Mouse (Mus musculus): ENCODE measurements at regions not wholly inside any gene's neighbourhood (a gene's known extent, or its start where the extent isn't known, plus 50 kb on each side); places are given as distances from the start of the nearest gene placed in this dataset.
"Not testable (repeated sequence)": the region's sequence is repeated elsewhere in the genome, so short reads cannot be mapped to it uniquely, and the experiment has no call there.

GRCm38 (mm10) chr4:4496181-4496580, 297.0 kb downstream of the Impad1 start:
- Histone ChIP-seq H3K27ac (ENCODE audit: poor library complexity, severe bottlenecking) (no peak overlapping the region), H3K36me3 (no peaks in the 10 kb centered on the region), H3K4me3 (no peak overlapping the region), H3K4me1 (replicated peaks) (no peaks in the 10 kb centered on the region), H3K9ac (no peak overlapping the region), H3K27me3 (replicated peaks) (no peaks in the 10 kb centered on the region), H3K9me3 (replicated peaks) (no peaks in the 10 kb centered on the region), H3K4me2 (no peak overlapping the region)
- ATAC-seq (ENCODE audit: insufficient number of reproducible peaks, low FRiP score), result no peak
- 60% methylated on average over 4 of the region's 4 CpGs for WGBS

GRCm38 (mm10) chr4:4465169-4465714, 327.9 kb downstream of the Impad1 start:
- Histone ChIP-seq H3K27me3 (replicated peaks) (no peaks in the 10 kb centered on the region), H3K4me1 (replicated peaks) (no peaks in the 10 kb centered on the region; the same call in 1 of the 2 replicates), H3K4me2 (no peak overlapping the region), H3K27ac (ENCODE audit: poor library complexity, severe bottlenecking) (no peak overlapping the region), H3K9ac (no peak overlapping the region), H3K36me3 (no peaks in the 10 kb centered on the region), H3K4me3 (no peak overlapping the region), H3K9me3 (replicated peaks) (peaks cover 4% of the 10 kb centered on the region; the same call in 1 of the 2 replicates)
- 60% methylated on average over 4 of the region's 4 CpGs for WGBS
- no peak for ATAC-seq (ENCODE audit: insufficient number of reproducible peaks, low FRiP score)

GRCm38 (mm10) chr4:4464130-4464700, 328.9 kb downstream of the Impad1 start:
- Histone ChIP-seq H3K27me3 (replicated peaks) (no peaks in the 10 kb centered on the region), H3K27ac (ENCODE audit: poor library complexity, severe bottlenecking) (no peak overlapping the region), H3K4me2 (no peak overlapping the region), H3K4me3 (no peak overlapping the region), H3K9ac (no peak overlapping the region), H3K9me3 (replicated peaks) (peaks cover 4% of the 10 kb centered on the region; the same call in 1 of the 2 replicates), H3K4me1 (replicated peaks) (no peaks in the 10 kb centered on the region; the same call in 1 of the 2 replicates), H3K36me3 (no peaks in the 10 kb centered on the region)
- WGBS, result 41% methylated on average over 4 of the region's 4 CpGs
- ATAC-seq (ENCODE audit: insufficient number of reproducible peaks, low FRiP score), result no peak

- no peaks in the 10 kb centered on the region for H3K36me3 ChIP-seq
- no peak for ATAC-seq (ENCODE audit: insufficient number of reproducible peaks, low FRiP score)
- no peak overlapping the region for H3K4me2 ChIP-seq
- 73% methylated on average over 9 of the region's 9 CpGs for WGBS
- peaks cover 8% of the 10 kb centered on the region; the same call in 1 of the 2 replicates for H3K9me3 ChIP-seq (replicated peaks)
- H3K27ac ChIP-seq (ENCODE audit: poor library complexity, severe bottlenecking), result no peak overlapping the region
- no peak overlapping the region for H3K4me3 ChIP-seq
- no peaks in the 10 kb centered on the region for H3K27me3 ChIP-seq (replicated peaks)
- no peak overlapping the region for H3K9ac ChIP-seq
- no peaks in the 10 kb centered on the region; the same call in 1 of the 2 replicates for H3K4me1 ChIP-seq (replicated peaks)
Observed at GRCm38 (mm10) chr4:4459258-4459657, 333.9 kb downstream of the Impad1 start.

- Histone ChIP-seq H3K4me3 (no peak overlapping the region), H3K27me3 (replicated peaks) (no peaks in the 10 kb centered on the region), H3K27ac (ENCODE audit: poor library complexity, severe bottlenecking) (no peak overlapping the region), H3K9ac (no peak overlapping the region), H3K4me1 (replicated peaks) (no peaks in the 10 kb centered on the region), H3K4me2 (no peak overlapping the region), H3K9me3 (replicated peaks) (no peaks in the 10 kb centered on the region), H3K36me3 (no peaks in the 10 kb centered on the region)
- ATAC-seq (ENCODE audit: insufficient number of reproducible peaks, low FRiP score), result no peak
- WGBS, result 87% methylated on average over 1 of the region's 1 CpGs
Observed at GRCm38 (mm10) chr4:4450104-4450503, 343.1 kb downstream of the Impad1 start.

- WGBS, result 79% methylated on average over 2 of the region's 2 CpGs
- Histone ChIP-seq H3K27me3 (replicated peaks) (no peaks in the 10 kb centered on the region), H3K4me2 (no peak overlapping the region), H3K4me1 (replicated peaks) (no peaks in the 10 kb centered on the region), H3K9ac (no peak overlapping the region), H3K9me3 (replicated peaks) (no peaks in the 10 kb centered on the region), H3K4me3 (no peak overlapping the region), H3K36me3 (no peaks in the 10 kb centered on the region), H3K27ac (ENCODE audit: poor library complexity, severe bottlenecking) (no peak overlapping the region)
- ATAC-seq (ENCODE audit: insufficient number of reproducible peaks, low FRiP score), result no peak
Observed at GRCm38 (mm10) chr4:4442650-4443049, 350.5 kb downstream of the Impad1 start.

GRCm38 (mm10) chr4:4437559-4437958, 355.6 kb downstream of the Impad1 start:
- Histone ChIP-seq H3K9ac (no peak overlapping the region), H3K36me3 (no peaks in the 10 kb centered on the region), H3K4me3 (no peak overlapping the region), H3K9me3 (replicated peaks) (no peaks in the 10 kb centered on the region), H3K27me3 (replicated peaks) (no peaks in the 10 kb centered on the region), H3K27ac (ENCODE audit: poor library complexity, severe bottlenecking) (no peak overlapping the region), H3K4me1 (replicated peaks) (no peaks in the 10 kb centered on the region), H3K4me2 (no peak overlapping the region)
- ATAC-seq (ENCODE audit: insufficient number of reproducible peaks, low FRiP score), result no peak
- 73% methylated on average over 1 of the region's 1 CpGs for WGBS

- 32% methylated on average over 7 of the region's 7 CpGs for WGBS
Observed at GRCm38 (mm10) chr4:4424526-4424925, 347.2 kb upstream of the Sdr16c6 start.

GRCm38 (mm10) chr4:4403812-4404211, 326.5 kb upstream of the Sdr16c6 start:
- H3K4me2 ChIP-seq, result no peak overlapping the region
- no peak overlapping the region for H3K9ac ChIP-seq
- no peak overlapping the region for H3K27ac ChIP-seq (ENCODE audit: poor library complexity, severe bottlenecking)
- H3K36me3 ChIP-seq, result no peaks in the 10 kb centered on the region
- H3K4me1 ChIP-seq (replicated peaks), result no peaks in the 10 kb centered on the region
- no peak overlapping the region for H3K4me3 ChIP-seq
- no peaks in the 10 kb centered on the region for H3K27me3 ChIP-seq (replicated peaks)
- ATAC-seq (ENCODE audit: insufficient number of reproducible peaks, low FRiP score), result no peak
- H3K9me3 ChIP-seq (replicated peaks), result no peaks in the 10 kb centered on the region
- 70% methylated on average over 2 of the region's 2 CpGs for WGBS

More at GRCm38 (mm10) chr4:4424526-4424925, 347.2 kb upstream of the Sdr16c6 start:
- not testable (repeated sequence) for H3K4me3 ChIP-seq; H3K36me3 ChIP-seq; H3K9me3 ChIP-seq (replicated peaks); H3K4me1 ChIP-seq (replicated peaks); H3K4me2 ChIP-seq; H3K9ac ChIP-seq; H3K27ac ChIP-seq (ENCODE audit: poor library complexity, severe bottlenecking); H3K27me3 ChIP-seq (replicated peaks); ATAC-seq (ENCODE audit: insufficient number of reproducible peaks, low FRiP score)

- no peaks in the 10 kb centered on the region for H3K27me3 ChIP-seq (replicated peaks)
Observed at GRCm38 (mm10) chr4:4397410-4397809, 320.1 kb upstream of the Sdr16c6 start.

GRCm38 (mm10) chr4:4380024-4380590, 302.8 kb upstream of the Sdr16c6 start:
- no peaks in the 10 kb centered on the region for H3K4me1 ChIP-seq (replicated peaks)
- H3K4me2 ChIP-seq, result no peak overlapping the region
- H3K9me3 ChIP-seq (replicated peaks), result no peaks in the 10 kb centered on the region
- H3K4me3 ChIP-seq, result no peak overlapping the region
- WGBS, result 74% methylated on average over 3 of the region's 3 CpGs
- H3K27me3 ChIP-seq (replicated peaks), result no peaks in the 10 kb centered on the region
- no peak overlapping the region for H3K9ac ChIP-seq
- no peak overlapping the region for H3K27ac ChIP-seq (ENCODE audit: poor library complexity, severe bottlenecking)
- no peak for ATAC-seq (ENCODE audit: insufficient number of reproducible peaks, low FRiP score)
- H3K36me3 ChIP-seq, result no peaks in the 10 kb centered on the region

More at GRCm38 (mm10) chr4:4397410-4397809, 320.1 kb upstream of the Sdr16c6 start:
- no peaks in the 10 kb centered on the region for H3K36me3 ChIP-seq
- no peak overlapping the region for H3K4me3 ChIP-seq
- WGBS, result 61% methylated on average over 4 of the region's 4 CpGs
- H3K9ac ChIP-seq, result no peak overlapping the region
- no peaks in the 10 kb centered on the region for H3K9me3 ChIP-seq (replicated peaks)
- no peaks in the 10 kb centered on the region for H3K4me1 ChIP-seq (replicated peaks)
- H3K27ac ChIP-seq (ENCODE audit: poor library complexity, severe bottlenecking), result no peak overlapping the region
- H3K4me2 ChIP-seq, result no peak overlapping the region
- no peak for ATAC-seq (ENCODE audit: insufficient number of reproducible peaks, low FRiP score)
